Mouse (Mus musculus): ENCODE data around the gene Plpp6. TPM values are rescaled to one million over a fixed set of nuclear protein-coding genes. Genes with fewer than 3 reads are reported as not detected.
"Not testable (repeated sequence)": the region's sequence is repeated elsewhere in the genome, so short reads cannot be mapped to it uniquely, and the experiment has no call there.

Gene Plpp6
- polyA plus RNA-seq, 1 experiment from 2014 or later = 5.8 TPM

DNA sequence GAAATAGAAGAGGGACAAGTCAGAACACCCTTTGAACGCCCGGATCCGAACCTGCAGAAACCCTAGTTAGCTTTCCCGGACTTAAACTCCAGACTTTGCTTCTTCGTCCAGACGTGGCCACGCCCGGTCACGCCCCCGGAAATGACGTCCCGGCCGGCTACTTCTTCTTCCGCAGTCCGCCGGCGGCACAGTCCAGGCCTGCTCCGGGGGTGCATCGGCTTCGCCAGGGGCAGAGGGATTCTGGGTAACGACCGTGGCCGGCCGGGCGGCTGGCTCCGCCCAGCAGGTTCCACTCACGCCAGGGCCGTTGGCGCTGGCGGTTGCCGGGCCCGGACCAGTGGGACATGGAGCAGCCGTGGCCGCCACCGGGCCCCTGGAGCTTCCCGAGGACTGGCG, 26.4 kb downstream of the Plpp6 start, which contains the start of gene Cdc37l1:
Gene Cdc37l1 (plus strand): TSS at position 159 of the 396 bp plus-strand sequence.
- Histone ChIP-seq H3K4me3 (peak within 1 kb of the TSS; percentile 88), H3K27me3 (no peaks in the 10 kb centered on the region), H3K9ac (peak within 1 kb of the TSS; percentile 93), H3K36me3 (peaks cover 19% of the 10 kb centered on the region), H3K4me2 (replicated peaks) (peak within 1 kb of the TSS; percentile 76), H3K4me1 (peaks cover 14% of the 10 kb centered on the region), H3K9me3 (no peaks in the 10 kb centered on the region), H3K27ac (peak within 1 kb of the TSS; percentile 84)
- WGBS = under 1% methylated on average over 37 of the region's 37 CpGs
- peak; percentile 99 for ATAC-seq (ENCODE audit: low FRiP score, low read depth)

- H3K9me3 ChIP-seq = no peaks in the 10 kb centered on the region
- 1% methylated on average over 41 of the region's 41 CpGs for whole genome bisulfite sequencing
- peak; percentile 45 for ATAC-seq (ENCODE audit: low FRiP score, low read depth)
Measured at GRCm38 (mm10) chr19:28990590-28991221, 27.0 kb downstream of the Plpp6 start.

DNA sequence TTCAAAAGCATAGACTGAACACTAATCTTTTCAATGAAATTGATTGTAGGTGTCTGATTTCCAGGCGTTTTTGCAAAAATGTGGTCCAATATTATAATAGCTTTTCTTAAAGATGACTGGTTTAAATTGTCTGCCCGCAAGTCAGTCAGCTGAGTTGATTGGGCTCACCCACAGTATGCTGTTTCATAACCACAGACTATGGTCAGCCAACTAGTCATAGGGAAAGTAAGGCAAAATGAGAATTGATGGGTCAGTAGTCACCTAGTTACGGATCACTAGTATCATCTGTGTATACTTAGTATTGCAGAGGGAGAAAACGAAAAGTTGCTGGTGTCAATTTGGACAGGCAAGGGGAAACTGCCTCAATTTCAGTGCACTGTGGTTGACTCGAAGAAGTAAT, 27.6 kb downstream of the Plpp6 start:
- no peaks in the 10 kb centered on the region for H3K27me3 ChIP-seq
- no peaks in the 10 kb centered on the region for H3K9me3 ChIP-seq
- peaks cover 14% of the 10 kb centered on the region for H3K4me1 ChIP-seq
- peak overlapping the region; percentile 93 for H3K9ac ChIP-seq
- 62% methylated on average over 5 of the region's 5 CpGs for WGBS
- H3K4me2 ChIP-seq (replicated peaks) = peak overlapping the region; percentile 76
- peak overlapping the region; percentile 88 for H3K4me3 ChIP-seq
- H3K27ac ChIP-seq = no peak overlapping the region
- peaks cover 30% of the 10 kb centered on the region for H3K36me3 ChIP-seq
- no peak for ATAC-seq (ENCODE audit: low FRiP score, low read depth)

More at GRCm38 (mm10) chr19:28990590-28991221, 27.0 kb downstream of the Plpp6 start:
- H3K4me2 ChIP-seq (replicated peaks) = peak overlapping the region; percentile 76
- peak overlapping the region; percentile 93 for H3K9ac ChIP-seq
- peak overlapping the region; percentile 84 for H3K27ac ChIP-seq
- H3K36me3 ChIP-seq = peaks cover 24% of the 10 kb centered on the region
- peak overlapping the region; percentile 88 for H3K4me3 ChIP-seq
- no peaks in the 10 kb centered on the region for H3K27me3 ChIP-seq
- H3K4me1 ChIP-seq = peaks cover 14% of the 10 kb centered on the region

DNA sequence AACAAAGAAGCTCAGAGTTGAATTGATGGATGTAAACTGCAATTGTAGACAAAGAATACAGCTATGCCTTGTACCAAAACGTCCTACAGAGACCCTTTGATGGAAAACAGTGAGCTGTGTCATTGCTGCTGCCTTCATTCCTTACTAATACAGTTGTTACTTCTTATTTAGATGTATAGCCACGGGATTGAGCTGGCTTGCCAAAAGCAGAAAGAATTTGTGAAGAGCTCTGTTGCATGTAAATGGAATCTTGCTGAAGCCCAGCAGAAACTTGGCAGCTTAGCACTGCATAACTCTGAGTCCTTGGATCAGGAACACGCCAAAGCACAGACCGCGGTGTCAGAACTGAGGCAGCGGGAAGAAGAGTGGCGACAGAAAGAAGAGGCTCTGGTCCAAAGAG, 31.1 kb downstream of the Plpp6 start:
- Histone ChIP-seq H3K4me1 (peaks cover 8% of the 10 kb centered on the region), H3K4me3 (no peak overlapping the region), H3K27ac (no peak overlapping the region), H3K27me3 (no peaks in the 10 kb centered on the region), H3K9ac (no peak overlapping the region), H3K9me3 (no peaks in the 10 kb centered on the region), H3K4me2 (replicated peaks) (no peak overlapping the region), H3K36me3 (peaks cover 44% of the 10 kb centered on the region)
- 88% methylated on average over 7 of the region's 7 CpGs for whole genome bisulfite sequencing
- ATAC-seq (ENCODE audit: low FRiP score, low read depth) = no peak

- WGBS = 92% methylated on average over 5 of the region's 5 CpGs
- Histone ChIP-seq H3K9ac (no peak overlapping the region), H3K4me1 (peaks cover 8% of the 10 kb centered on the region), H3K36me3 (peaks cover 48% of the 10 kb centered on the region), H3K9me3 (no peaks in the 10 kb centered on the region), H3K4me3 (no peak overlapping the region), H3K27me3 (no peaks in the 10 kb centered on the region), H3K4me2 (replicated peaks) (no peak overlapping the region), H3K27ac (no peak overlapping the region)
- no peak for ATAC-seq (ENCODE audit: low FRiP score, low read depth)
Measured at GRCm38 (mm10) chr19:28995366-28995765, 31.6 kb downstream of the Plpp6 start.

DNA sequence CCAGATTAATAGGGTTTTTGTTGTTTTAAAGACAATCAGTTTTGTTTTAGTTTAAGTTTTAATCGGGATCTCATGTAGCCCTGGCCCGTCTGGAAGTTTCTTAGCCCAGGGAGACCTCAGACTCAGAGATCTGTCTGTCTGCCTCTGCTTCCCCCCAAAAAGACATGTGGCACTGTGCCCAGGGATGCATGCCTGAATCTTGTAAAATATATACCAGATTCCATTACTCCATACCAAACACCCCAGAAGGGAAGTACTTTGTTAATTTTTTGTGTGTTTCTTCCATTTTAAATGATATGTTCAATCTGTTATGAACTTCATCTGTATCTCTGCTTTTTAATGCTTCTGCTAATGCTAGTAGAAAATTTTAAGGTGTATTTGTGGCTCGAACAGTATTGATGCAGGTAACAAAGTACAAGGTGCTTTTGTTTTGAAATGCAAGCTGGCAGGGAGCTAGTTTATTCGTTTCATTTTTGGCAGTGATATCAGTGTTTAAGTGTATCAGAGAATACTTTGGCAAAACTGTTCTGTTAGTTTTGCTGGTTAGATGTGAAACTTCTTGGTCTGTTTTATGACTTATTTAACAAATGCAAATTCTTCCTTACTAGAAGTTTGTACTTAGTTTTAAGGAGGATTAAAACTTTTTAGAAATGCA, 34.4 kb downstream of the Plpp6 start:
- Histone ChIP-seq H3K27me3 (no peaks in the 10 kb centered on the region), H3K9ac (no peak overlapping the region), H3K4me2 (replicated peaks) (no peak overlapping the region), H3K4me1 (no peaks in the 10 kb centered on the region), H3K4me3 (no peak overlapping the region), H3K9me3 (no peaks in the 10 kb centered on the region), H3K27ac (no peak overlapping the region), H3K36me3 (peaks cover 71% of the 10 kb centered on the region)
- no peak for ATAC-seq (ENCODE audit: low FRiP score, low read depth)
- WGBS = 76% methylated on average over 4 of the region's 4 CpGs

GRCm38 (mm10) chr19:29000321-29000720, 36.6 kb downstream of the Plpp6 start:
- H3K27me3 ChIP-seq; H3K9ac ChIP-seq; H3K4me3 ChIP-seq; H3K4me1 ChIP-seq; ATAC-seq (ENCODE audit: low FRiP score, low read depth); H3K4me2 ChIP-seq (replicated peaks); H3K9me3 ChIP-seq; H3K27ac ChIP-seq: not testable (repeated sequence)
- peaks cover 61% of the 10 kb centered on the region for H3K36me3 ChIP-seq
- WGBS = 96% methylated on average over 16 of the region's 16 CpGs

GRCm38 (mm10) chr19:29008069-29008706, 44.4 kb downstream of the Plpp6 start:
- Histone ChIP-seq H3K9me3 (no peaks in the 10 kb centered on the region), H3K4me2 (replicated peaks) (no peak overlapping the region), H3K36me3 (peaks cover 63% of the 10 kb centered on the region), H3K4me3 (no peak overlapping the region), H3K27ac (no peak overlapping the region), H3K4me1 (no peaks in the 10 kb centered on the region), H3K9ac (no peak overlapping the region), H3K27me3 (no peaks in the 10 kb centered on the region)
- no peak for ATAC-seq (ENCODE audit: low FRiP score, low read depth)
- WGBS = 85% methylated on average over 3 of the region's 3 CpGs

DNA sequence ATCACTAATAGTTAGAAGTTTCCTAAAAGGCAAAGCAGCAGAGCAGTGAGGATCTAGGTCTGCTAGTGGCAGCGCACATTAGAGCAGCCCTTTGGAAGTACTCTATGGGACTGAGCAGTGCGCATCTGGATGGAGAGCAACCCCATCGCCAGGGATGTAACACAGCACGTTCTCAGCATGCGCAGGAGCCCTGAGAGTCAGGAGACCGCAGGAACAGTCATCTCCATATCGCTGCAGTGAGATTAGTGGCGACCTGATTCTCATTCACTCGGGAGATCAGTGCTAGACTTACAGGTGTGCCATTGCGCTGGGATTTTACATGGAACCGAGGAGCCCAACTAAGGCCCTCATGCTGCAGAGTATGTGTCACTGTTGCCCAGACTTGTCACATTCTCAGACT, 45.3 kb downstream of the Plpp6 start:
- 95% methylated on average over 11 of the region's 11 CpGs for WGBS
- Histone ChIP-seq H3K27me3 (no peaks in the 10 kb centered on the region), H3K4me1 (no peaks in the 10 kb centered on the region), H3K4me2 (replicated peaks) (no peak overlapping the region), H3K9ac (no peak overlapping the region), H3K9me3 (no peaks in the 10 kb centered on the region), H3K27ac (no peak overlapping the region), H3K36me3 (peaks cover 69% of the 10 kb centered on the region), H3K4me3 (no peak overlapping the region)
- ATAC-seq (ENCODE audit: low FRiP score, low read depth) = no peak

- Histone ChIP-seq H3K9me3 (no peaks in the 10 kb centered on the region), H3K9ac (no peak overlapping the region), H3K27ac (no peak overlapping the region), H3K27me3 (no peaks in the 10 kb centered on the region), H3K4me2 (replicated peaks) (no peak overlapping the region), H3K4me1 (peaks cover 7% of the 10 kb centered on the region; the same call in 1 of the 2 replicates), H3K36me3 (peaks cover 71% of the 10 kb centered on the region), H3K4me3 (no peak overlapping the region)
- ATAC-seq (ENCODE audit: low FRiP score, low read depth) = no peak
- WGBS = 78% methylated on average over 12 of the region's 12 CpGs
Measured at GRCm38 (mm10) chr19:29011355-29011990, 47.7 kb downstream of the Plpp6 start.

GRCm38 (mm10) chr19:29014466-29015055, 50.8 kb downstream of the Plpp6 start:
- Histone ChIP-seq H3K9me3 (no peaks in the 10 kb centered on the region), H3K27me3 (no peaks in the 10 kb centered on the region), H3K4me3 (no peak overlapping the region), H3K36me3 (peaks cover 57% of the 10 kb centered on the region), H3K4me1 (peaks cover 11% of the 10 kb centered on the region), H3K9ac (no peak overlapping the region), H3K4me2 (replicated peaks) (no peak overlapping the region), H3K27ac (no peak overlapping the region)
- ATAC-seq (ENCODE audit: low FRiP score, low read depth) = no peak
- 65% methylated on average over 5 of the region's 5 CpGs for WGBS
